Mouse (Mus musculus): ENCODE results near the gene Ankrd12. TPM values are rescaled to one million over a fixed set of nuclear protein-coding genes. Genes with fewer than 3 reads are reported as not detected.

Ankrd12 gene
- polyA plus RNA-seq, 1 experiment from 2014 or later, result 170 TPM

DNA sequence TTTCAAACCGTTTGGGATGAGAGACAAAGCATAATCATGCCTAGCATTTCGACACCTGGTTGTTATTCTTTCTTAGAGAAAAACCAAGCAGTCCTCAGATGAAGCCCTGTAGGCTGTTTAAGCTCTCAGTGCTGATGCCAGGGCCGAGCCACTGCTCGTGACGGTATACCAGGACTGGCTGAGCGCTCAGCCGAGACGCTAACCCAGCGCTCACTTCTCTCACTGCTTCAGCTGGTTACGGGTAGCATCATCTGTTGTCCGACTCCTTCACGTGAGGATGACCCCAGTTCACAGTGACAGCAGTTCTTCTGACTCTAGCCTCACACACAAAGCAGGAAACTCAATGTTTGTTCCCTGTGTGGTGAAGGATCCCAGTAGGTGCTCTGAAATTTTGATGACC lies 136.7 kb downstream of the Ankrd12 start:
- 68% methylated on average over 12 of the region's 12 CpGs for WGBS
- Histone ChIP-seq H3K4me2 (no peak overlapping the region), H3K27me3 (replicated peaks) (no peaks in the 10 kb centered on the region), H3K9ac (no peak overlapping the region), H3K27ac (no peak overlapping the region), H3K4me3 (no peak overlapping the region), H3K9me3 (no peaks in the 10 kb centered on the region), H3K4me1 (0 out of 2 replicates have a peak, but pooled peaks cover 8% of the 10 kb centered on the region), H3K36me3 (replicated peaks) (no peaks in the 10 kb centered on the region; the same call in 1 of the 2 replicates)
- no peak for ATAC-seq (replicated peaks)

DNA sequence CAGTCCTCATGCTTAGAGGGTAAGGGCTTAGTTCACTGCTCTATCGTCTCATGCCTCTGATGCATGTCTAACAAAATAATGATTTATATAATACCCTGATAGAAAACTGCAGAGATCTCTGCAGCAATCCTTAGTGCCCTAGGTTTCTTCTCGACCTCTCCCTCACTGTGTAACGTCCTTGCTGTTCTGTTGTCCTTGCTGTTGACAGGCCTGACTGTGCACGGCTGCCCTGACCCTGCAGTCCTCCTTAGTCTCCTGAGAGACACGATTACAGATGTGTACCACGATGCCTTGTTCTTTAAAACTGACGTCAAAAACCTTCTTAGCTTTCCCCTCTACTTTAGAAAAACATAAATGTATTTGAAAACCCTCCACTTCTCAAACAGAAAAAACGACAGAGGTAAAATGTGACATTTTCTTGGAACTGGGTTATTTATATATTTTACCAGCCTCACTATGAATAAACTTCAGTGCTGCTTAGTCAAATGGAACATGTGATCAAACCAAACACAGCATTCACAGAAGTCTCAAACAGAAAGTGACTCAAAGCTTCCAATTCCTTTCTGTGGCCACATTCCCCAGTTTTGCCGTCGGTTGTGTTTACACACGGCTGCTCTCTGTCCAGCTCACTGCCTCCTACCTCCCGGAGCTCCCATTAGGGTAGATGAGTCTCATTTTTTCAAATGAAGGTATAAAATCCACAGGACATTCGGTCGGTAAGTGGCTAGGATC lies 137.3 kb downstream of the Ankrd12 start:
- 72% methylated on average over 14 of the region's 14 CpGs for WGBS
- H3K27ac ChIP-seq, result no peak overlapping the region

DNA sequence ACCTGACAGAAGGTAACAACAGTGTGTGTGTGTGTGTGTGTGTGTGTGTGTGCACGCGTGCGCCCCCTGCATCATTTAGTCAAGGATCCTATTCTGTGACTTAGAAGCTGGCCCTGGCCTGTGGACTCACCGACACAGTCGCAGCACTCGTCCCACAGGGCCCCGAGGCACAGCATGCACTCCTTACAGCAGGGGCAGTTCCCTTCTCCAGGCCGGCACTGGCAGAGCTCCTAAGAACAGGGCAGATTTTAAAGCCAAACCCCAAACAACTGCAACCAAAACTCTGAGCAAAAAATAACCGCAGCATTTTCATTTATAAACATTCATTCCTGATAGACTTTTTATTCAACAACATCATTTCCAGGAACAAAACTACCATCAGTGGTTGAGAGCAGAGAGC lies 139.2 kb downstream of the Ankrd12 start:
- 0 out of 2 replicates have a peak, but pooled peaks cover 8% of the 10 kb centered on the region for H3K4me1 ChIP-seq
- no peak overlapping the region for H3K9ac ChIP-seq
- no peak overlapping the region for H3K4me2 ChIP-seq
- H3K4me3 ChIP-seq, result no peak overlapping the region
- H3K27me3 ChIP-seq (replicated peaks), result no peaks in the 10 kb centered on the region
- ATAC-seq (replicated peaks), result no peak
- H3K9me3 ChIP-seq, result no peaks in the 10 kb centered on the region
- H3K36me3 ChIP-seq (replicated peaks), result peaks cover 7% of the 10 kb centered on the region
- H3K27ac ChIP-seq, result no peak overlapping the region
- 90% methylated on average over 9 of the region's 9 CpGs for WGBS

More for the DNA sequence above, 137.3 kb downstream of the Ankrd12 start:
- H3K9me3 ChIP-seq, result no peaks in the 10 kb centered on the region
- H3K4me2 ChIP-seq, result no peak overlapping the region
- no peak overlapping the region for H3K9ac ChIP-seq
- no peaks in the 10 kb centered on the region; the same call in 1 of the 2 replicates for H3K36me3 ChIP-seq (replicated peaks)
- no peak overlapping the region for H3K4me3 ChIP-seq
- H3K27me3 ChIP-seq (replicated peaks), result no peaks in the 10 kb centered on the region
- ATAC-seq (replicated peaks), result no peak
- 0 out of 2 replicates have a peak, but pooled peaks cover 8% of the 10 kb centered on the region for H3K4me1 ChIP-seq

DNA sequence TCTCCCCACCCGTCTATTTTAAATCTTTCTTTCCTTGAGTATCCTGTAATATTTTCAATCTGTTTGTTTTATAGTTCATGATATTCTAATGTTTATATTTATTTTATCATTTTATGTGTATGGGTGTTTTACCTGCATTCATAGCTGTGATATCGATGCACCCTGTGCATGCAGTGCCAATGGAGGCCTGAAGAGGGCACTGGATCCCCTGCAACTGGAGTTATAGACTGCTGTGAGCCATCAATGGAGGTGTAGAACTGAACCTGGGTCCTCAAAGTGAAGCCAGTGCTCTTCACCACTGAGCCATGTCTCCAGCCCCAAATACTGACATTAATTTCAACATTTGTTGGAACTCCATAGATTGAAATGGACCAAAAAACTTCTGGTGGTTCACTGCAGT lies 143.1 kb downstream of the Ankrd12 start:
- Histone ChIP-seq H3K9me3 (no peaks in the 10 kb centered on the region), H3K36me3 (replicated peaks) (peaks cover 10% of the 10 kb centered on the region), H3K4me2 (no peak overlapping the region), H3K9ac (no peak overlapping the region), H3K4me3 (no peak overlapping the region), H3K27me3 (replicated peaks) (no peaks in the 10 kb centered on the region), H3K27ac (no peak overlapping the region), H3K4me1 (peaks cover 8% of the 10 kb centered on the region; the same call in 1 of the 2 replicates)
- WGBS, result 97% methylated on average over 2 of the region's 2 CpGs
- ATAC-seq (replicated peaks), result no peak

DNA sequence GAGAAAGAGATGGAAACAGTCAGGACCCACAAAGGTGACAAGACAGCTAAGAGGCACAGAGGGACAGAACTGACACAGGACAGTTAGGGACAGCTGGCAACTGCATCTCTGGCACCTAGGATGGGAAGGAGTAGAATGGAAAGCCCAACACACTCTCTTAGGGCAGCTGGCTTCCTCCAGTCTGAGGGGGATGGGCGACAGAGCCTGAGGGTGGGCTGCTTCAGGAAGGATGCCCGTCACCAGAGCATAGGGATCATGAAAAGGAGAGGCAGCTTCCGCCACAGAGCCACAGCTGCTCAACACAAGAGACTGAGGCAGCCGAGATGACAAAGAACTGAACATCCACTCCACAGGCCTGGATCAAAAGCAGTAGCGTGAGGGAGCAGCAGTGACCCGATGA lies 145.4 kb downstream of the Ankrd12 start:
- no peaks in the 10 kb centered on the region for H3K27me3 ChIP-seq (replicated peaks)
- peak; percentile 37; the same call in 1 of the 2 replicates for ATAC-seq (replicated peaks)
- H3K9ac ChIP-seq, result no peak overlapping the region
- peaks cover 16% of the 10 kb centered on the region for H3K36me3 ChIP-seq (replicated peaks)
- peaks cover 8% of the 10 kb centered on the region; the same call in 1 of the 2 replicates for H3K4me1 ChIP-seq
- H3K4me3 ChIP-seq, result no peak overlapping the region
- H3K27ac ChIP-seq, result no peak overlapping the region
- no peaks in the 10 kb centered on the region for H3K9me3 ChIP-seq
- no peak overlapping the region for H3K4me2 ChIP-seq
- WGBS, result 34% methylated on average over 6 of the region's 6 CpGs

DNA sequence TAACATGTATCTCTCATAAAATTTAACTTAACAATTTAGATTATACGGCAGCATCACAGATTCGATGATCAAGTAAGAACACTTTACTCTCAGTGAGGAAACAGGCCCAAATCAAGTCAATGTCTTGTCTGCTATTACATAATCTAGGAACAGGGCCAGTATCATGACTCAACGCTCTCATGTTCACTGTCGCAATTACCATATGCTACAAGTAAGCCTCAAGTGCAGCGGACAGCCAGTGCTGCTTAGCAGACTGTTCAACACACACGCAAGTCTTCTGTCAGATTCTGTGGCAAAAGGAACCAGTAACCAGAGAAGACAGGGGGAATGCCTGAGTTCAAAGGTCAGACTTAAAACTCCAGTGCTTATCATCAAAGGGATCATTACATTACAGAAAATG lies 145.9 kb downstream of the Ankrd12 start:
- Histone ChIP-seq H3K36me3 (replicated peaks) (peaks cover 22% of the 10 kb centered on the region), H3K9ac (no peak overlapping the region)

DNA sequence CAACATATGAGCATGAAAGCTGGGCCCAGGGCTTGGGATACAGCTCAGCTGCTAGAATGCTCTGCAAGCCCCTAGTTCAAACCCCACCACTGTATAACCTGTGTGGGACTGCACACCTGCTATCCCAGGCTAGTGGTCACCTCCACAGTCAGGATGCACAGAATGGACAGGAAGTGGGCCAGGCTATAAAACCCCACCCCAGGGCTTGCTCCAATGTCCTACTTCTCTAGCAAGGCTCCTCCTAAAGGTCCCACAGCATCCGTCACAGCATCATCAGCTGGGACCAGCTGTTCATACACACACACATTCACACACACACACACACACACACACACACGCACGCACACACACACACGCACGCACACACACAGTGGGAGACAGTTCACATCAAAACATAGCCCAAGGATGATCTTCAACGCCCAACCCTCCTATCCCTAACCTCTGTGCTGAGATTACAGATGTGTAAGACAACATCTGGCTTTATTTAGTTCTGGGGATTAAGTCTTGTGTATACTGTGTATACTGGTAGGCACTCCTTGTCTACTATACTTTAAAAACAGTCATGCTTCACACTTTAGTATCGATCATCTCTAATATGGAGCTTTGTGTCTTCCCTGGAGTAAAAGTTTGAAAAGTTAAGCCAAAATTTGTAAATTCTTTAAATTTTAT lies 146.6 kb downstream of the Ankrd12 start:
- no peak for ATAC-seq (replicated peaks)
- WGBS, result 93% methylated on average over 7 of the region's 7 CpGs
- Histone ChIP-seq H3K27me3 (replicated peaks) (no peaks in the 10 kb centered on the region), H3K9ac (no peak overlapping the region), H3K4me1 (peaks cover 8% of the 10 kb centered on the region; the same call in 1 of the 2 replicates), H3K4me2 (no peak overlapping the region), H3K36me3 (replicated peaks) (peaks cover 25% of the 10 kb centered on the region), H3K9me3 (no peaks in the 10 kb centered on the region), H3K4me3 (no peak overlapping the region), H3K27ac (no peak overlapping the region)

More for the DNA sequence above, 145.9 kb downstream of the Ankrd12 start:
- ATAC-seq (replicated peaks), result no peak
- Histone ChIP-seq H3K27ac (no peak overlapping the region), H3K4me1 (peaks cover 8% of the 10 kb centered on the region; the same call in 1 of the 2 replicates), H3K4me2 (no peak overlapping the region), H3K27me3 (replicated peaks) (no peaks in the 10 kb centered on the region), H3K4me3 (no peak overlapping the region), H3K9me3 (no peaks in the 10 kb centered on the region)
- WGBS, result 80% methylated on average over 6 of the region's 6 CpGs

DNA sequence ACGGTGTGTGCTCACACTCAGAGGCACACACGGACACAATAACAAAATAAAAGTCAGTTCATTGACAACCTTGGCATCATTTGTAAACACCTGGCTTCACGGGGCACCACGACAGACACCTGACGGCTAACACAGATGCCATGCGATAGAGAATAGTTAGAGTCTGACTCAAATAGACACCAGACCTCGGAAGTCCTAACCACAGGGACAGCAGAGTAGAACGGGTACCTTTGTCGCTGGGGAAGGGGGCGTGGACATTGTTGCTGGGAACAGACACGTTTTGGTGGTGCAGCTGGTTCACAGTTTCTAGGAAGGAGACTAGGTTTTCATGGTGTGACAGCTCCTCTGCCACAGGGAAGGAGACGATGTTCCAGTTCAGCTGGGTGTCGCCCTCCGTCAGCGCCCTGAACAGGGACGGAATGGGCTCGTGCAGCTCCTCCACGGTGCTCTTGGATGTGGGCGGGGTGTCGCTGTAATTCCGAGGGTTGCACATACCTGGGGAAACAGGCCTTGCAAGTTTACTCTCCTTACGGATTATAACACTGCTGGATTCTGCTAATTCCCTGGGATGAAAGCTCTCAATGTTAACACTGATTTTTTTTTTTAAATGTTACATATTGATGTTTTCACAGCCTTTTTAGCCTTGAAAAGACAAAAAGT lies 147.4 kb downstream of the Ankrd12 start:
- no peak for ATAC-seq (replicated peaks)
- no peak overlapping the region for H3K27ac ChIP-seq
- H3K9me3 ChIP-seq, result no peaks in the 10 kb centered on the region
- H3K4me1 ChIP-seq, result peaks cover 8% of the 10 kb centered on the region; the same call in 1 of the 2 replicates
- H3K9ac ChIP-seq, result no peak overlapping the region
- H3K27me3 ChIP-seq (replicated peaks), result no peaks in the 10 kb centered on the region
- H3K4me2 ChIP-seq, result no peak overlapping the region
- peaks cover 31% of the 10 kb centered on the region for H3K36me3 ChIP-seq (replicated peaks)
- WGBS, result 92% methylated on average over 22 of the region's 22 CpGs
- no peak overlapping the region for H3K4me3 ChIP-seq

DNA sequence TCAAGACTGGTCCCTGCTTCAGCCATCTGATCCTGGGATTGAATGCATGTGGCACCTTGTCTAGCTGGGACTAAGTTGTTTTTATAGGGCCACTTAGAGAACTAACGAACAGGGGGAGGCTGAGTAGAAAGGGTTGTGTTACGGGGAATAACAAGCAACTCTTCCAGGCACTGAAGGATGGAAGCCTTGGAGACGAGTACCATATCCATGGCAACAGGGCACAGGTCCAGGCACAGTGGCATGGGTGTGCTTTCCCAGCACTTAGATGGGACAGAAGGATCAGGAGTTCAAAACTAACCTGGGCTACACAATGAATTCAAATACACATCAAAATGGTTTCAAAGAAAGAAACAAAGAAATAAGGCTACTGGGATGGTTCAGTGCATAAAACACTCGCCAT lies 149.8 kb downstream of the Ankrd12 start:
- Histone ChIP-seq H3K27ac (no peak overlapping the region), H3K9me3 (no peaks in the 10 kb centered on the region), H3K4me1 (peaks cover 8% of the 10 kb centered on the region; the same call in 1 of the 2 replicates), H3K36me3 (replicated peaks) (peaks cover 34% of the 10 kb centered on the region), H3K4me2 (no peak overlapping the region), H3K4me3 (no peak overlapping the region), H3K9ac (no peak overlapping the region), H3K27me3 (replicated peaks) (no peaks in the 10 kb centered on the region)
- no peak for ATAC-seq (replicated peaks)
- 69% methylated on average over 4 of the region's 4 CpGs for WGBS

DNA sequence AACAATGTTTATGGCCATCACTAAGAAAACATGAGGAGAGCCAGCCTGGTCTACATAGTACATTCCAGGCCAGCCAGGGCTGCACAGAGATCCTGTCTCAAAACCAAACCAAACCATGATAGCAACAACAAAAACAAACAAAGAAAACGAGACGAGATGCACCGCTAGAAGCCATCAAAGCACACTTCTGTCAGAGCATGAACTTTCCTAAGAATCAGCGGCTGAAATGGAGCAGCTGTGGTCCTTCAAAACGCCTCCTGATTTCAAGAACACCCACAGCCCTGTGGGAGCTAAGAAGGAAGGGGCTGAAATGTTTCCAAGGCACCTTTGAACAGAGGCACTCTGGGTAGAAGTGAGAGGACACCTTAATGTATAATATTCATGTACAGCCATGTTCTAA lies 152.7 kb downstream of the Ankrd12 start:
- 77% methylated on average over 5 of the region's 5 CpGs for WGBS
- no peaks in the 10 kb centered on the region for H3K9me3 ChIP-seq
- no peaks in the 10 kb centered on the region for H3K27me3 ChIP-seq (replicated peaks)
- peaks cover 31% of the 10 kb centered on the region for H3K36me3 ChIP-seq (replicated peaks)
- H3K9ac ChIP-seq, result no peak overlapping the region
- H3K4me2 ChIP-seq, result no peak overlapping the region
- H3K4me3 ChIP-seq, result no peak overlapping the region
- no peak for ATAC-seq (replicated peaks)
- no peak overlapping the region for H3K27ac ChIP-seq
- no peaks in the 10 kb centered on the region for H3K4me1 ChIP-seq

DNA sequence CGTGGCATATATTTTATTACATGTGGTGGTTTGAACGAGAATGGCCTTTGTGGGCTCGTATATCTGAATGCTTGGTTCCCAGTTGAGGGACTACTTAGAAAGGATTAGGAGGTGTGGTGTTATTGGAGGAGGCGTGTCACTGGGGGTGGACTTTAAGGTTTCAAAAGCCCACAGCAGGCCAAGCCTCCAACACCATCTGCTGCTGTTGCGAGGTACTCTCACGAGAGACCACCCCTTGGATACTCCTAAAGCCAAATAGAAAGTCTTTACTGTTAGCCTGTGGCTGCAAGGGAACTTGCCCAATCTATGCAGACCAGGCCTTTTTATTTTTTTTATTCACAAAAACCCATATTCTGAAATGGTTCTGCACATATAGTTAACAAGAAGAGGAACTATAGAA lies 154.9 kb downstream of the Ankrd12 start:
- ATAC-seq (replicated peaks), result no peak
- H3K4me1 ChIP-seq, result no peaks in the 10 kb centered on the region
- no peak overlapping the region for H3K4me2 ChIP-seq
- no peaks in the 10 kb centered on the region for H3K27me3 ChIP-seq (replicated peaks)
- H3K9me3 ChIP-seq, result no peaks in the 10 kb centered on the region
- peaks cover 26% of the 10 kb centered on the region for H3K36me3 ChIP-seq (replicated peaks)
- H3K9ac ChIP-seq, result no peak overlapping the region
- no peak overlapping the region for H3K4me3 ChIP-seq
- WGBS, result 79% methylated on average over 6 of the region's 6 CpGs
- H3K27ac ChIP-seq, result no peak overlapping the region

DNA sequence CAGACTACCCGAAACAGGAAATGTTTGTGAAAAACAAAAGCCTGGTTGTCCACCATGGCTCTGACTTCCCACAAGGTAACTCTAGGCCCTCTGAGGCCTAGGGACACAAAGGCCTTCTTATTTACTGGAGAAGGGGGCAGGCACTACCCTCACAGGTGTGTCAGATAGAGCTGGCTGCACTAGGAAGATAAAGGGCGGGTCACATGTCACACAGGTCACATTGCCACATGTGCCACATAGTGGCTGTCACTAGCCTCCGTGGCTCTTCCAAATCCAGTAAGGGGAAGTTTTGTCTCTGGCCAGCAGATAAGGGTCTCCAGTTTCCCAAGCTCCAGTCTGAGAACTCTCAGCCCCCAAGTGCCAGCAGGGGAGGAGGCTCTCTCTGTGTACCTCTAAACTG lies 157.7 kb downstream of the Ankrd12 start:
- Histone ChIP-seq H3K9ac (no peak overlapping the region), H3K27ac (no peak overlapping the region), H3K4me3 (no peak overlapping the region), H3K9me3 (no peaks in the 10 kb centered on the region), H3K4me1 (no peaks in the 10 kb centered on the region), H3K27me3 (replicated peaks) (no peaks in the 10 kb centered on the region), H3K36me3 (replicated peaks) (peaks cover 9% of the 10 kb centered on the region; the same call in 1 of the 2 replicates), H3K4me2 (no peak overlapping the region)
- WGBS, result 90% methylated on average over 3 of the region's 3 CpGs
- no peak for ATAC-seq (replicated peaks)
